Mouse (Mus musculus) monocyte, adult 2 months (primary cell): Measurements from ENCODE around the gene Btg1.

Experiments used
- DNase-seq, 2 experiments: peaks; one replicate each; pipeline ENCODE4 v3.0.0; 2022; ENCODE audit warnings: low spot score in 2 of 2, low read depth in 1 of 2

Gene Btg1

GRCm38 (mm10) chr10:96662976-96663375 is 46.2 kb downstream of the Btg1 start:
- no peak for DNase-seq

GRCm38 (mm10) chr10:96663739-96664430 is 47.1 kb downstream of the Btg1 start:
- DNase-seq, result no peak
